ENCODE assay signal across 8 mouse cellular contexts in genomic region chr9:21265611-21266010, GRCm38 (mm10). TPM values are rescaled to one million over a fixed set of nuclear protein-coding genes. Genes with fewer than 3 reads are reported as not detected.
A peak's percentile ranks its signal among the peaks of the same experiment; 100 is the strongest.
DNase-seq lines count a peak whose midpoint lies in the region; ATAC-seq lines count a peak whose summit lies in the region.

No protein-coding gene starts in this region.

- H3K4me3 ChIP-seq in heart, embryonic 10.5 days, result peak overlapping the region; percentile 79
- peak overlapping the region; percentile 80 for H3K4me3 ChIP-seq in embryonic facial prominence, embryonic 12.5 days
- H3K4me3 ChIP-seq in lung, embryonic 15.5 days, result peak overlapping the region; percentile 79

- WGBS in heart, embryonic 10.5 days, result 8% methylated on average over 11 of the region's 11 CpGs
- 5% methylated on average over 11 of the region's 11 CpGs for WGBS in embryonic facial prominence, embryonic 12.5 days
- WGBS in lung, embryonic 15.5 days, result 5% methylated on average over 11 of the region's 11 CpGs

- intact Hi-C loops in heart, postnatal 36 days (cut with DNase I), result loop anchor here (1.0 to 2.0 kb wide), 2 partner anchors 22 to 27 kb away; partner anchors contain the start of genes Keap1 and Kri1

- 0 out of 2 replicates have a peak, but pooled peaks have one; percentile 9 for ATAC-seq in embryonic facial prominence, embryonic 12.5 days (ENCODE audit: insufficient number of reproducible peaks, insufficient read depth, low FRiP score, low TSS enrichment)
- peak; percentile 15; the same call in 1 of the 2 replicates for ATAC-seq in lung, embryonic 15.5 days (ENCODE audit: borderline replicate concordance, extremely low read depth, low FRiP score, low TSS enrichment)

- peak overlapping the region; percentile 82 for H3K4me2 ChIP-seq in embryonic facial prominence, embryonic 12.5 days (replicated peaks)
- peak overlapping the region; percentile 81 for H3K4me2 ChIP-seq in lung, embryonic 15.5 days

- H3K27ac ChIP-seq in heart, embryonic 10.5 days, result peak overlapping the region; percentile 91
- no peak overlapping the region for H3K27ac ChIP-seq in embryonic facial prominence, embryonic 12.5 days
- H3K27ac ChIP-seq in lung, embryonic 15.5 days, result peak overlapping the region; percentile 57; the same call in 1 of the 2 replicates

- no peaks in the 10 kb centered on the region for H3K9me3 ChIP-seq in heart, embryonic 10.5 days
- no peaks in the 10 kb centered on the region for H3K9me3 ChIP-seq in embryonic facial prominence, embryonic 12.5 days
- no peaks in the 10 kb centered on the region for H3K9me3 ChIP-seq in lung, embryonic 15.5 days

- 0 out of 2 replicates have a peak, but pooled peaks cover 2% of the 10 kb centered on the region for H3K27me3 ChIP-seq in heart, embryonic 10.5 days (ENCODE audit: insufficient read depth, poor library complexity, severe bottlenecking)
- no peaks in the 10 kb centered on the region for H3K27me3 ChIP-seq in embryonic facial prominence, embryonic 12.5 days
- no peaks in the 10 kb centered on the region for H3K27me3 ChIP-seq in lung, embryonic 15.5 days

- peaks cover 39% of the 10 kb centered on the region for H3K36me3 ChIP-seq in heart, embryonic 10.5 days
- peaks cover 36% of the 10 kb centered on the region for H3K36me3 ChIP-seq in embryonic facial prominence, embryonic 12.5 days
- peaks cover 25% of the 10 kb centered on the region for H3K36me3 ChIP-seq in lung, embryonic 15.5 days

- peaks cover 29% of the 10 kb centered on the region for H3K4me1 ChIP-seq in heart, embryonic 10.5 days
- H3K4me1 ChIP-seq in embryonic facial prominence, embryonic 12.5 days, result peaks cover 19% of the 10 kb centered on the region
- peaks cover 19% of the 10 kb centered on the region for H3K4me1 ChIP-seq in lung, embryonic 15.5 days

- no peak for DNase-seq in heart, embryonic 10.5 days (ENCODE audit: low spot score)
- no peak for DNase-seq in heart, postnatal 36 days
- peak; percentile 79 for DNase-seq in kidney, adult 11 months
- no peak for DNase-seq in urinary bladder, postnatal 36 days (ENCODE audit: low spot score in 2 of 2)
- DNase-seq in MN1 (ENCODE audit: low spot score), result no peak
- DNase-seq in cerebellum, postnatal 14 days, result no peak

- peak overlapping the region; percentile 81 for H3K9ac ChIP-seq in embryonic facial prominence, embryonic 12.5 days
- H3K9ac ChIP-seq in lung, embryonic 15.5 days, result peak overlapping the region; percentile 79

RNA-seq across cellular contexts. Expression of gene Atg4d, which starts 0.5 kb away (rescaled TPM):
- 50.6 and 57.9 TPM in 2 replicates for polyA plus RNA-seq in heart, embryonic 10.5 days (2016; fragmentation: Nextera tagmentation; extraction: Ambion mirVana)
- total RNA-seq in heart, postnatal 36 days (2021), result 10 to 100 TPM; 78.0 to 99.6 TPM
- polyA plus RNA-seq in embryonic facial prominence, embryonic 12.5 days (2016; fragmentation: Nextera tagmentation; extraction: Ambion mirVana), result 33.6 and 33.9 TPM in 2 replicates
- 38.4 and 42.8 TPM in 2 replicates for polyA plus RNA-seq in lung, embryonic 15.5 days (2015; fragmentation: Nextera tagmentation; extraction: Ambion mirVana)

RNA-seq across cellular contexts. Expression of gene S1pr5, which starts 17.4 kb away (rescaled TPM):
- 0.46 and 0.47 TPM in 2 replicates for polyA plus RNA-seq in heart, embryonic 10.5 days (2016; fragmentation: Nextera tagmentation; extraction: Ambion mirVana)
- total RNA-seq in heart, postnatal 36 days (2021), result 1 to 10 TPM in 1 of 2 experiments, under 1 TPM in 1; 0.69 to 1.1 TPM
- polyA plus RNA-seq in embryonic facial prominence, embryonic 12.5 days (2016; fragmentation: Nextera tagmentation; extraction: Ambion mirVana), result 0.42 and 0.64 TPM in 2 replicates
- polyA plus RNA-seq in lung, embryonic 15.5 days (2015; fragmentation: Nextera tagmentation; extraction: Ambion mirVana), result 0.10 and 0.15 TPM in 2 replicates

RNA-seq across cellular contexts. Expression of gene Kri1, which starts 22.2 kb away (rescaled TPM):
- 14.5 and 21.3 TPM in 2 replicates for polyA plus RNA-seq in heart, embryonic 10.5 days (2016; fragmentation: Nextera tagmentation; extraction: Ambion mirVana)
- 10 to 100 TPM; 16.5 to 18.0 TPM for total RNA-seq in heart, postnatal 36 days (2021)
- 16.8 and 17.9 TPM in 2 replicates for polyA plus RNA-seq in embryonic facial prominence, embryonic 12.5 days (2016; fragmentation: Nextera tagmentation; extraction: Ambion mirVana)
- 12.1 and 14.0 TPM in 2 replicates for polyA plus RNA-seq in lung, embryonic 15.5 days (2015; fragmentation: Nextera tagmentation; extraction: Ambion mirVana)

RNA-seq across cellular contexts. Expression of gene Cdkn2d, which starts 25.6 kb away (rescaled TPM):
- 69.0 and 93.4 TPM in 2 replicates for polyA plus RNA-seq in heart, embryonic 10.5 days (2016; fragmentation: Nextera tagmentation; extraction: Ambion mirVana)
- total RNA-seq in heart, postnatal 36 days (2021), result 10 to 100 TPM; 15.9 to 18.4 TPM
- polyA plus RNA-seq in embryonic facial prominence, embryonic 12.5 days (2016; fragmentation: Nextera tagmentation; extraction: Ambion mirVana), result 51.7 and 52.5 TPM in 2 replicates
- 50.9 and 52.3 TPM in 2 replicates for polyA plus RNA-seq in lung, embryonic 15.5 days (2015; fragmentation: Nextera tagmentation; extraction: Ambion mirVana)

RNA-seq across cellular contexts. Expression of gene Keap1, which starts 26.4 kb away (rescaled TPM):
- 51.4 and 52.4 TPM in 2 replicates for polyA plus RNA-seq in heart, embryonic 10.5 days (2016; fragmentation: Nextera tagmentation; extraction: Ambion mirVana)
- total RNA-seq in heart, postnatal 36 days (2021), result 10 to 100 TPM; 41.9 to 43.1 TPM
- polyA plus RNA-seq in embryonic facial prominence, embryonic 12.5 days (2016; fragmentation: Nextera tagmentation; extraction: Ambion mirVana), result 61.3 and 68.7 TPM in 2 replicates
- 65.5 and 68.3 TPM in 2 replicates for polyA plus RNA-seq in lung, embryonic 15.5 days (2015; fragmentation: Nextera tagmentation; extraction: Ambion mirVana)
